Mouse (Mus musculus) layer of hippocampus, adult 8-10 months (tissue): Measurements from ENCODE around the gene Relb. TPM values are rescaled to one million over a fixed set of nuclear protein-coding genes. Genes with fewer than 3 reads are reported as not detected.

Experiments used
- DNase-seq, 2 experiments: peaks; one replicate each; pipeline ENCODE4 v3.0.0; 2022; ENCODE audit warnings: low spot score in 2 of 2
- total RNA-seq, 4 experiments: library from RNA; stranded (reverse); gene quantifications; 2 replicates each; pipeline ENCODE4 v1.2.4; 2022

Relb gene
- total RNA-seq, 4 experiments from 2014 or later = 8.3 to 11.2 (median 10.5) TPM

DNA sequence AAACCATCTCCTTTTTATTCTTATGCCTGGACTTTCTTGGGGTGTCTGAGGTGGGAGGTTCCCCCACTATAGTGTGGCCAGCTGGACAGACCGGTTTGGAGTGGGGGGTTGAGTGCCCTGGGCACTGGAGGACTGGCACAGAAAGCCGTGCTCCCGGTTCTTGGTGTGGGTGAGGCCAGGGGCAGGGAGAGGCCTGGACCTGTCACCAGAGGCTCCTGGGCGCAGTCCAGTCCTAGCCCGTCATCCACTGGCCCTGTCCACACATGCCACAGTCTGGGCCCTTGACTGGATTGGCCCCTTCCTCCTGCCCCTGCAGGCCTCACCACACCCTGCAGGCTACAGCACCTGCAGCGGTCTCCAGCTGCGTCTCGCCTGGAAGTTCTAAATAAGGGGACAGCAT, 48.6 kb downstream of the Relb start:
- DNase-seq = no peak

DNA sequence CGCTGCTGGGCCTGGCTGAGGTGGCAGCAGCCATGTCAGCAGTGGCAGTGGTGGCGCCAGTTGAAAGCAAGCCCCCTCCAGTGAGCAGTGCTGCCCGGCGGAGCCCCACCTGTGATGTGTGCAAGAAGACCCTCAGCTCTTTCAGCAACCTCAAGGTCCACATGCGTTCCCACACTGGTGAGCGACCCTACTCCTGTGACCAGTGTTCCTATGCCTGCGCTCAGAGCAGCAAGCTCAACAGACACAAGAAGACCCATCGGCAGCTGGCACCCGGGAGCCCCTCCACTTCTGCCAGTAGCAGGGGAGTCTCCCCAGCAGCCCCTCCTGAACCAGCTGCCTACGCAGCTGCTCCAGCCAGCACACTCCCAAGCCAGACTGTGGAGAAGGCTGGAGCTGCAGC, 49.5 kb downstream of the Relb start:
- no peak for DNase-seq

DNA sequence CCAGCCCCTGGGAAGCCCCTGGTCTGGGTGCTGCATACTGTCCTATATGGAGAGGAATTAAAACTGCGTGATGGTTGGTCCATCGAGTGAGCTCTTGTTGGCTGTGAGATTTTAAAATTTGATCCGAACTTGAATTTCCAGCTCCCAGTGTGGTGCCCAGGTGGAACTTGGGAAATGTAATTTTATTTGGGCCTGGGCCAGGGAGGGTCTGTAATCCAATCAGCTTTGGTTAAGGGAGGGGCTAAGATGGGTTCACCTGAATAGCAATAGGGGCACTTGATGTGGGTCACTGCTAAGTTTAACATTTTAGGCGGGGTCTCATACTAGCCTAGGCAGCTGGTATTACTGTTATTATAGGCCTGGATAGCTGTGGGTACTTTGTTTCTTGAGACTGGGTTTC, 50.8 kb downstream of the Relb start:
- DNase-seq = no peak

DNA sequence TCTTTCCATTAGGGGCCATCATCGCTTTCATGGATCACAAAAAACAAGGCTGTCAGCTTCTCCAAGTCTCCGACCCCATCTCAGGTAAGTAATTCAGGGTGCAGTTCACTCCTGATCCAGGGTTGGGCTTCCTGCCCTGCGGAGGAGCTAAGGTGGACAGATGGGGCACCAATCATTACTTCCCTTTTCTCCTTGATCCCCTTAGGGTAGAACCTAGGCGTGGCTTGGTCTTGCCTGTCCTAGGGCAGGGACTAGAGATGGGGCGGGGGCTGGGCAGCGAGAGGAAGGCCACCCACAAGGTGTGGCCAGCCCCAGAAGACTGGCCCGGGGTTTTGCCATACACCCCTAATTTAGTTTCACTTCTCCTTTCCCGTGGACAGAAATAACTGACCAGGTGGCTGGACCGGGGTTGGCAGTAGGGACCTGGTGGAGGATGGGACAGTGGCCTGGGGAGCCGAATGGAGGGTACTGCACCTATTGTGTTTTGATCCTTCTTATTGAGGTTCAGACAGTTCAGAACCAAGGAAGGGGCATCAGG, 51.3 kb downstream of the Relb start:
- DNase-seq = no peak

DNA sequence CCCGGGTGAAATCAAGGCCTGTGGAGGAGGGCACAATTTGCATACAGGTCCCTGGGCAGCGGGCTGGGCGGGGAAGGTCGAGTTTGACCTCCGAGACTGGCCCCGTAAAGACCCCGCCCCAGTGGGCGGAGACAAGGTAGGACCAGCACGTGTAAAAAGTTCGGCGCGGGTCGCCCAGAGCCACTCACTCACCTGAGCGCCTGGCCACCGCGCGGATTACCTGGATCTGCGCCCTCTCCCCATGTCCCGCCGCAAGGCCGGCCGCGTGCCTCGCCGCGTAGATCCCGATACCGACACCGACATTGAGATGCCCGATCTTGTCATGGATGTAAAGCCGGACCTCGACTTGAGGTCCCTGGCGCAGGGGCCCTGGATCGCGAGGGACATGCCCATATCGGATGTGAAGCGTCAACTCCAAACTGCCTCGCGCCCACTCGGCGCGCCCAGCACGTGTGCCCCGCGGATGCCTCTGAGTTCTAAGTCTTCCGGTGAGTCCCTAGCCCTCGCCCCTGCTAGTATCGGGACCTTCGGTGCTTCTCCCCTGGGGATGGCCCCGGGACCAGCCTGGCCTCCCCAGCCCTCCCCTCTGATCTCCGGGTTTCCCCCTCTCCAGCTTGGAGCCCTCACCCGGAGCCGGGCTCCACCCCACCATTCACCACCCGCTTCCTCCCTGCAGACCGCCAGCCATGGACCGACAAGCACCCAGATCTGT, 51.9 kb downstream of the Relb start, which contains the start of the genes Zfp296 and Gemin7:
Zfp296 (plus strand) TSS at position 147 of the 712 bp plus-strand sequence.
Gemin7 (minus strand) TSS at position 455 of the 712 bp plus-strand sequence.
- DNase-seq = no peak

DNA sequence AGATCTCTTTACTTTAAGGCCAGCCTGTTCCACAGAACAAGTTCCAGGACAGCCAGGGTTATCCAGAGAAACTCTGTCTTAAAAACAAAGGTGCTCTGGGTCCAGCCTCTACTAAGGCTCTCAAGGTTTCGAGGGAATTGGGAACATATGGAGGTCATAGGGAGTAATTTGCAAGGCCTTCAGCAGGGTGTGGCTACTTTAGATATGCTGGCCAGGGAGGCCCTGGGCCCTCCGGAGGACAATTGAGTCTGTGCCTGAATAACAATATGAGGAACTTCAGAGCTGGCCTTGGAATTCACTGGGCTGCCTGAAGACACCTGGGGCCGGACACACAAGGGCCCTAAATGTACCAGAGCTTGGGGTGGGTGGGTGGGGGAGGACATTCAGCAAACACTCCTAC, 53.7 kb downstream of the Relb start:
- DNase-seq = no peak

DNA sequence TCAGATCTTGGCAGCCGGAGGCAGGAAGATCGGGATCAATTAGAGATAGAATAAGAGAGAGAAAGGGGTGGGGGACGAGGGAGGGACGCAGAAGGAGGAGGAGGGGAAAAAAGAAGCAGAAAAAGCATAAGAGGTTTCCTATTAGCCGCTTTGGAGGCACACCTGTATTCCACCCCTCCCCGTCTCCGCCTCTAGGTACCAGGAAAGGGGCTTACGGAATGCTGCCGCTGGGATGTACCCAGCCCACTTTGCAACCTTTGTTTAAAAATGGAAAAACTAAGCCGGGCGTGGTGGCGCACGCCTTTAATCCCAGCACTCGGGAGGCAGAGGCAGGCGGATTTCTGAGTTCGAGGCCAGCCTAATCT, 55.5 kb downstream of the Relb start:
- DNase-seq = no peak

DNA sequence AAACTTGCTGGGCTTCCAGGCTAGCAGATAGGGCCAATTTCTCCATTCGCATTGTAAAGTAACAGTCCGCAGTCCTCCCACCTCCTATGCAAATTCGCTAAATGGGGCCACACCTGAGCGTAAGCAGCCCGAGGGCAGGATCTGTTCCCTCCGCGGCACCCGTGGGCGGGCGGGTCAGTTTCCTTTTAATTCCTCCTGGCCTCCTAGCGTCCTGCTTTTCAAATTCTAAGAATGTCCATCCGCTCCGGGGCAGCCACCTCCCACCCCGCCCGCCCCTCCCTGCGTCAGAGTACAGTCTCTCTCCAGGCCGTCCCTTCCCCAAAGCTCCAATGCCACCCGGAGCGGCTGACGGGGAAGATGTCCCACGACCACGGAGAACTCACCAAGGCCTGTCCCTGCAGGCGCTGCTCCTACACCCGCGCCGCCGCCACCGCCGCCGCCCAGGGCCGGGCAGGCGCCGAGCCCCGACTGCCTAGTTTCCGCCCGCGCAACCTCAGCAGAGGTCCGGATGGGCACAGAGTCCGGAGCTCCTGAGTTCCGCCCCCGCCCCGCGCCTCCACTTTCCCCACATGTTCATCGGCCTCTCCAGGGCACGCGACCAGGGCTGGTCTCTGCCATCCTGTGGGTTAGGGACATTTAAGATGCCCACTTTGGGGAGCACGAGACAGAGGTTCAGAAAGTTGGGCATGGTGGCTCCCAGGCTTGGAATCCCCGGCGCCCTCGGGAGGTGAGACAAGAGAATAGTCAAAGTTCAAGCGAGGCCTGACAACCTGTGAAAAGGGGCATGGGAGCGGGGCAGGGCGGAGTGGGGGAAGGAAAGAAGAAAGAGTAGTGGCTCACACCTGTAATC, 56.1 kb downstream of the Relb start:
- DNase-seq = peak in 1 of 2 experiments; percentile 65

DNA sequence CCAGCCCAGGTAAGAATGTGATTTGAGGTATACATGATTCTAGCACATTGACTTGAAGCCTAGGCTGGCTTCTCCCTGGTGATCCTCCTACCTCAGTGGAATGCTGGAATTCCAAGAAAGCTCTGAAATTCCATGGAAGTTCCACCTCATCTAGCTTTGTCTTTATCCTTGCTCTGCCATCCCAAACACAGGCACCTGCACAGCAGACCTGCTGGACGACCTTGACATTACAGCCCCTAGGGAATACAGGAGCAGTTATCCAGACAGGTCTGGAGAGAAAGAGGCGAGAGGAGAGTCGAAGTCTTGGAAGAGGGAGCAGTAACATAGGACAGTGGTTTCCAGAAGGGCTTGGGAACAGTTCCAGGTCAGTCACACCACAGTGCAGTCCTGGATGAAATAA, 59.6 kb downstream of the Relb start:
- DNase-seq = no peak

DNA sequence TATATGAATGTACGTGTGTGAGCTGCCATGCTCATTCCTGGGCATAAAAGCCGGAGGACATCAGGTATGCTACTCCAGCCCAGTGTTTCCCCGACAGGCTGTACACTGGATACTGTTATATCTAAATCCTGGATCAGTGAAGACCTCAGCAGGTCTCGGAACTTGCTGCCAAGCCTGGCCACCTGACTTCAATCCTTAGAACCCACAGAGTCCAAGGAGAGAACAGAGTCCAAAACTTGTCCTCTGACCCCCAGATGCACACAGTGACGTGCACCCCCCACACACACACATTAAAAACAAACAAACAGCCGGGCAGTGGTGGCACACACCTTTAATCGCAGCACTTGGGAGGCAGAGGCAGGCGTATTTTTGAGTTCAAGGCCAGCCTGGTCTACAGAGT, 61.8 kb downstream of the Relb start:
- DNase-seq = no peak

DNA sequence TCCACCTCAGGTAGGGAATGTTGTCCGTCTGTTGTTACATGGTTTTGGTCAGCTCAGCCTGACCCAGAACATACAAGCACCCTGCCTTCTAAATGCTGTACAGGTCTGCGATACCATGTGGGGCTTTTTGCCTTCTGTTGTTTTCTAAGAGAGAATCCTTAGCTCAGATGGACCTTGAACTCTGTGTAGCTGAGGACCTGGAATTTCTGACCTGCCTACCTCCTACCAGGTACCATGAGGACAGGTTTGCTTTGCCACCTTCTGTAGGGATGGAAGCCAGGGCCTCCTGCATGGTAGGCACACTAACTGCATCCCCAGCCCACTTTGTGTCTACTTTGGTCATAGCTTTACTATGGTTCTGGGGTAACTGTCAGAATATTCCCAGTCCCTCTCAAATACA, 63.4 kb downstream of the Relb start:
- no peak for DNase-seq

DNA sequence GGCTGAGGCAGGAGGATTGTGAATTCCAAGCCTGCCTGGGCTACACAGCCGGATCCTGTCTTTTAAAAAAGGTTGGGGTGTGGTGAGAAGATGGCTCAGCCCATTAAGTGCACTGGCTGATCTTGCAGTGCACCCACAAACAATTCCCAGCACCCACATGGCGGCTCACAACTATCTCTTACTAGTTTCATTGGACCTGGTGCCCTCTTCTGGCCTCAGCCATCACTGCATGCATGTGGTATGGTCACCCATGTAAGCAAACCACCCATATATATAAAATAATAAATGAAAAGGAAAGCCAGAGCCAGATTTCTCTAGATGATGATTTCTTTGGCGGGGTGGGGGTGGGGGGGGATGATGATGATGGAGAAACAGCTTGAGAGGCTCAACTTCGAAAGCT, 64.8 kb downstream of the Relb start:
- DNase-seq = no peak

DNA sequence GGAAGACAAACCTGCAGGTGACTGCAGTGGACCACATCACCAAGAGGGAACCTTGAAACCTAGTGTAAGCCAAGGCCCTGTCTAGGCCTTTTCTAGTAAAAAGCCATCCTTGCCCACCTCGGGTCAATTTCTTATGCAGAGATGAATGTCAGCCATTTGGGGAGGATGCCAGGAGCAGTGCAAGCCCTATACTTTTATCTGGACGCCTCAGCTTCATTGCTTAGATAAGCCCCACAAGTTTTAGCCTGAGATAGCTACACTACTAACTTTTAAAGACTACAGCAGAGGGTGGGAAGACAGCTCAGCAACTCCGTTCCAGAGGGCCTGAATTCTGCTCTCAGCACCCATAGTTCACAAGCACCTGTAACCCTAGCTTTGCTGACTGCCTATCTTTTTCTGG, 65.4 kb downstream of the Relb start:
- no peak for DNase-seq

DNA sequence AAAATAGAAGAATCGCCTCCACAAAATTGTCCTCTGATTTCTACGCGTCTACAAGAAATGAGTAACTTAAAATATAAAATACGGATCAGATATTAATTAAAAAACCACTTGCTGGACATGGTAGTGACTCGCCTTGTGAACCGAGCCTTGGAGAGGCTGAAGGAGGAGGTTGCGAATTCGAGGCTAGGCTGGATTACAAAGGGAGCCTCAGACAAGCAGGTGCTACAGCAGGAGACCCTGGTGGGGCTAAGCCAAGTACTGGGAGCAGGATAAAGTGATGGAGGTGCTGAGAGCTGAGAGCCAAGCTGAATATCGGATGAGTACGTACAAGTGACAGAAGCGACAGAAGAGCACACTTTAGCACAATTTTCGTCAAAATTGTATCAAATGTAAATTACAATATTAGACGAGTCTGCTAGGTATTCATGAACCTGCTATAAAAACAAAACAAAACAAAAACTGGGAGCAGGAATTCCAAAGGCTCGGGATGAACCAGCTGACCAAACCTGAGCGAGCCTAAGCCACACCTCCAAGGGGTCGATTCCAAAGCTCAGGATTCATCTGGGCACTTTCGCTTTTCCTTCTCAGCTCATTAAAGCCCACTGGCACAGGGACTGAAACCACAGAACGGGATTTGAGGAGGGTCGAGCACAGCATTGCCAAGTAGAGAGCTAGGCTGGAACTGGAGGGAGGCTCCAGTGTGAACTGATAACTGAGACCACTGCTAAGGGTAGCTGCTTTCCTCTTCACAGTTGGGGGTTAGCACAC, 66.4 kb downstream of the Relb start, which contains the start of gene Ppp1r37:
Ppp1r37 (minus strand) TSS at position 434 of the 768 bp plus-strand sequence.
- DNase-seq = no peak

DNA sequence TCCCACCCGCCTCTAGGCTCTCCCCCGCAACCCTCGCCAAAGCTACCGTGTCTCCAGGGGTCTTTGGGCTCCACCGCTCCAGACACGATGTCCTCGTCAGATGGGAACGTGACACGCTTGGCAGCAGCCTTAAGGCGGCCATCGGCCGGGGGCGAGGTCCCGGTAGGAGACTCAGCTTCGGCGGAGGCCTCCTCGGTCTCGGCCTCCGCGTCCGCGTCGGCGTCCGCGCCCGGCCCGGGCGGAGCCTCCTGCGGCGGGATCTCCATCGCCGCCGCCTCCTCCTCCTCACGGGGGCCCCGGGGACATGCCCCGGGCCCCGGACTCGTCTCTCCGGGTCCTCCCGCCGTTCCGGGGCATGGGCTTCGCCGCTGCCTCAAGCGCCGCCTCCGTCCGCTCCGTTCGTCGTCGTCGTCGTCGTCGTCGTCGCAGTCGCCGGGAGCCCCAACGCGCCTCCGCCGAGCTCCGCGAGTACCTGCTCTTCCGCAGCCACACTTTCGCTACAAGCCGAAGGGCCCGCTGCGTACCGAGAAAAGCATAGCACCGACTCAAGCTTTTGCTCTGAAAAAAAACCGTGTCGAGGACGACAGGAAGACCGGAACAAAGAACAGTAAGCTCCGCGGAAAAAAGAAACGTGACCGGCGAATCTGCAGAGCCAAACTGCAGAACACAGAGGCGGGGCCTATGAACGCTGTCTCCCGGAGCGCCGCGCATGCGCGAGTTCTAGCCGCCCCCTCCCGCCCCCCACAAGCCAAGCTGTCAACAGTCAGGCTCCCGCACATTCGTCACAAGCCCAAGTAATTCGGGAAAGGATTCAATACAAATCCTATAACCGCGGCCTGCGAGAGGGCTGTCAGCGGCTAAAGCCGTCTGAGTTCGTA, 67.2 kb downstream of the Relb start:
- DNase-seq = peak; percentile 73 to 86

DNA sequence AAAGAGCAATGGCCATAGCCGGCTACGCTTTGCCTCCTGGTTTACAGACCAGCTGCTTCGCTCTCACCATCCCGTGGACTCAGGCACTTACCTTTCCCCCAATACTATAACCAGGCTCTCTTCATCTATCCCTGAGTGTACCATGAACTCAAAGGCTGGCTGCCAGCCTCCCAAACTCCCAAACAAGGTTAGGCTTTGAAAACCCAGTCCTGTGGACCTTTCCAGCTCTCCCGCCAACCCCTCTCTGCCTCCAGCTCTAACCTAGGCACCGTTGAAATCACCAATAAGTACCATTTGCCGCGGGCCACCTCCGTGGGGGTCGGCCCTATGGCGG, 67.8 kb downstream of the Relb start:
- DNase-seq = no peak

DNA sequence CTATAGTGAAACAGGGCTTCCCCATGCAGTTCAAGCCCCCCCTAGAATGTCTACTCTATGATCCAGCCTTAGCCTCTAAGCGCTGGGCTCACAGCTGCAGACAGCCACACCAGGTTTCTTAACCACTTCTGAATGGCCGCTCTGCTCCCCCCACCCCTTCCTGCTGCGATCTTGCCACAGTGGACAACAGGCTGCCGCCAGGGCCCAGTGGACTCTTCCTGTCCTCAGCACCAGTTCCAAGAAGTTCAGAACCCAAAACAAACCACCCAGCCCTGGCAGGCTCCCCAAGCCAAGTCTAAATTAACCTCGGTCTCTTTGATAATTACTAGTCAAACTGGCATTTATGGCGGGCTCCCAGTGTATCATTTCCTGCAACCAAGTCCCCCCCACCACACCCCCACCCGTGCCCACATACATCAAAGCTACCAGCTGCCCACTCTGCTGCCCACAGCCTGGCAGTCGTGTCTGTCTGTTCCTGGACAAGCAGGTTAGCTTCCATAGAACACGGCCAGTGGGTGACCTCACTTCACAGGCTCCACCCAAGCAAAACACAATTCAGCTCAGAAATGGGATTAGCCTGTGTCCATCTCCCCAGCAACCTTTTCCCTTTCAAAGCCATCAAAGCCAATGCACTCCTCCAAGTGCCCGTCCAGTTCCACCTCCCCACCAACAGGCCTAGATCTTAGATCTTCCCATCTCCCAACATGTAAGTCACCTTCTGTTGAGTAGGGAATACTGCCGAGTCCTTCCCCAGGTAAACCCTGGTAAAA, 68.6 kb downstream of the Relb start:
- DNase-seq = no peak

DNA sequence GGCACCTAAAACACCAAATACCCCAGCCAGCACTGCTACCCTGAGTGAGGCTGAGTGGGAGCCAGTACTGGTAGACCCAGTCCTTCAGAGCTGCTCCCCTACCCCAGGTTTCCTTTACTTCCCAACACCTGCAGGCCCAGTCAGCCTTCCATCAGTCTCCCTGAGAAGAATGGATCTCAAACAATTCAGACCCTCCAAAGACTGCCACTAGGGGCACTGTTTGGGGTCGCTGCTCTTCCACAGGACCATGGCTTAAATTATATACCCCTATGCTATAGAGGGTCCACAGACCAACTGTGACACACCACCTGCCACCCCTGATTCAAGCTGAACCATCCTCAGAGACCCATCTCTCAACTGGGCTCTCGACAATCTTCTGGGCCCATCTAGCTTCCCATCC, 70.3 kb downstream of the Relb start:
- DNase-seq = no peak

DNA sequence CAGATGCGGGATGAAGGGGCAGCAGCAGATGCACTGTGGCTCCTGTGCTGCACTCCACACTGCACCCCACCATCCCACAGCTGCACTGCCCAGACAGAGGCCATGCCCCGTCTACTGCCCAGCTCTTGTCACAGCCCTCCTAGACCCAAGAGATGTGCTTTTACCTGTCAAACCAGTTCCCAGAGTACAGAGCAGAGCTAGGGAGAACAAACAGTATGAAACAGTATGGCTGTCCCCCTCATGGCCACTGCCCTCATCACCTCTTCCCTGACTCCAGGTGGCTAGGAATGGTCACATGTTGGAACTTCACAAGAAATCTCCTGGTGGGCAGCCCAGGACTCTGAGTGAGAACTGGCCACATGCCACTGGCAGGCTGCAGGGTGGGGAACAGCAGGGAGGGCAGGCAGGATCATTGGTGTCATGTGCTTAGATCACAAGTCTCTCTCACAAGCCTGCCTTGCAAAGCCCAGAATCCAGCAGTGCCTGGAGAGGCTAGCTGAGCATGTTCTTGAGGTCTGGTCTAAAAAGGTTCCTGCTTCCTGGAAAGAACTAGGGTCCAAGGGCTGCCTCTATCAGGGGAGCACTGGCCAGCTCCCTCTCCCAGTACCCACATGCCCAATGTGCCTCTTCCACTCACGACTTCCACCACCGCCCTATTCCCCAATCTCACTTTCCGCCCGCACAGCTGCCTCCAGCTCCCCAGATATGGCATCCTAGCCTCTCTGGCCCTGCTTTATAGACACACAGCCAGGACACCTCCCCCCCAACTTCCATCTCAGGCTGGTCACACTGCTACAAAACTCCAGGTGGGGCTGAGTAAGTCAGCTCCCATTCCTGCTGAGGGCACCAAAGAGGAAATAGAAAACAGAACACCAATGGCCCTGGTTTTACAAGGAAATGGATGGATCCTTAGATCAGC, 71.0 kb downstream of the Relb start:
- no peak for DNase-seq
